Mouse (Mus musculus) thymus, postnatal 4 days (tissue): ENCODE results near the gene Ybx1.

Source experiments
- DNase-seq: peaks from one replicate; pipeline ENCODE4 v3.0.0; 2021

Ybx1 gene

DNA sequence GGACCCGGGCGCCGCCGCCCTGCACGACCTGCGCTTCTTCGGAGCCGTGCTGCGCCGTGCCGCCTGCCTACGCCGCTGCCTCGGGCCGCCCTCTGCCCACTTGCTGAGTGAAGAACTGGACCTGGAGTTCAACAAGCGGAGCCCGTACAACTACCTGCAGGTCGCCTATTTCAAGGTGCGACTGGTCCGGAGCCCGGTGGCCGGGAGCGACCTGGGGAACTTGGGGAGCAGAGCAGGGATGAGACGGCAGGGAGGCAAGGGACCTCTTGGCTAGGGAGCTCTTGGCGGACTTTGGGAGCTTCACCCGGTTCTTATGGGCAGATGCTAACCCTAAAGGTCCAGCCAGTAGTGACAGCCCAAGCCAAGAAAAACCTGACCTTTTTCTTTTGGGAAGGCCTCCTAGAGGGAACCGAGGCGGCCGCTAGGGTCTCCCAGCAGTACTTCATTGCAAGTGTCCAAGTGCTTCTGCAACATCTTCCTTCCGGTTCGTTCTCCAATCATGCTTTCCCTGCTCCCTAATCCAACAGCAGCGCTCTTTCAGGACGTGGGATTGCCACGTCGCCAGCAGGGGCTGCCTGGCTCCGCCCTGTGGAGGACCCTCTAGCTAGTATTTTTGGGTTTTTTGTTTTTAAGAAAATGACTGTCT lies 61.0 kb downstream of the Ybx1 start:
- DNase-seq, result no peak

DNA sequence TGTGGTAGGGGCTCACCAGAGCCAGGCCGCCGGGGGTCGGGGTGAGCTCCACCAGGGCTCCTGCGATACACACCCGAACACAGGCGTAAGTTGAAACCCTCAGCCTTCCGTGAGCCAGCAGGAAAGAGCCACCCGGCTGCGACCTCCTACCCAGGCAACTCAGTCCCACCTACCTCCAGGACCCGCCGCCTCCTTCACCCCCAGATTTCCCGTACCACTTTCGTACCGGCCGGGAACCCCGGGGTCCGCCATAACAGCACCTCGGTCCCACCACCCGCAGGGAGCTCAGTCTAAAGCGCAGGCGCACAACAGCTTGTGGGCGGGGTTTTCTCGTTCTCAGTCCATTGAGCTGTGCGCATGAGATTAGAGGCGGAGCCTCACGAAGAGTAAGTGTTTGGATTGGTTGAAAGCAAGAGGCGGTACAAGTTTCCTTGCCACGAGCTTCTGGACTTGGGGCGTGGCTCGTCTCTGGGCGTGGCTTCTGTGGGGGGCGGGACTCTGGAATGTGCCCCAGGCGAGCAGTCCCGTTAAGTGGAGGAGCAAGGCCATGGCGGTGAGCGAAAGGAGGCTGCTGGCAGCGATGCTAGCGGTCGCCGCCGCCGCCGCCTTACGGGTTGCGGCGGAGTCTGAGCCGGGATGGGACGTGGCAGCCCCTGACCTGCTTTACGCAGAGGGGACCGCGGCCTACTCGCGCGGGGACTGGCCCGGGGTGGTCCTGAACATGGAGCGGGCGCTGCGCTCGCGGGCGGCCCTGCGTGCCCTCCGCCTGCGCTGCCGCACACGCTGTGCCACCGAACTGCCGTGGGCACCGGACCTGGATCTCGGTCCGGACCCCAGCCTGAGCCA lies 61.8 kb downstream of the Ybx1 start, which contains the start of the genes AU022252 and P3h1:
Gene AU022252 (minus strand): TSS at position 303 of the 846 bp plus-strand sequence.
Gene P3h1 (plus strand): TSS at position 506 of the 846 bp plus-strand sequence.
- peak; percentile 99 for DNase-seq
